Mouse (Mus musculus) CD4-positive, CD25-positive, alpha-beta regulatory T cell, adult 4 months (primary cell): ENCODE results near the gene Pifo. TPM values are rescaled to one million over a fixed set of nuclear protein-coding genes. Genes with fewer than 3 reads are reported as not detected.
A peak's percentile ranks its signal among the peaks of the same experiment; 100 is the strongest.
"Not testable (repeated sequence)": the region's sequence is repeated elsewhere in the genome, so short reads cannot be mapped to it uniquely, and the experiment has no call there.

Experiments used
- ATAC-seq: one replicate; pipeline ENCODE4 v1.8.0; 2017
- polyA plus RNA-seq, 2 experiments: library from polyadenylated mRNA; unstranded; fragments of 100-300 nt; shearing (Covaris generic); gene quantifications; one replicate each; pipeline ENCODE4 v1.2.1; 2017

Pifo gene
- 1 to 10 TPM in 1 of 2 experiments, not detected in 1; 2.4 TPM for polyA plus RNA-seq

DNA sequence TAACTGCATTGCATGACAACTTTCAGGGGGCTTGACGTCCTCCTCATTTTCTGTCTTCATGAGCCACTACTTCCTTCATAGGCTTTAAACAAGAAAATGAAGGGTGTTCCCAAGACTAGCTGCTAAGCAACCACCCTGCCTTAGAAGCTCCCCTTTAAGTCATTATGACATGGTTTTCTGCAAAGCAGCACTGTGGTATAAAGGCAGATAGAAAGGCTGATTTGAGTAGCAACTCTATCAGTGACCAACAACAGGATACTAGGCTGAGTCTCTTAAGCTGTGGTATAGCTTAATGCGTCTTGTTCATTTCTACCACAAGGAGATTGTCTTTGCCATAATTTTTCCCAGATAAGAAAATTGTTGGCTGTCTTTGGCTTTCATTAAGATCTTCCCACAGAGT is at the start of gene Pifo:
TSS of gene Pifo (minus strand) at position 101 of the 400 bp plus-strand sequence.
- ATAC-seq, result no peak

GRCm38 (mm10) chr3:106057966-106058365 is 43.5 kb upstream of the Pifo start:
- no peak for ATAC-seq

DNA sequence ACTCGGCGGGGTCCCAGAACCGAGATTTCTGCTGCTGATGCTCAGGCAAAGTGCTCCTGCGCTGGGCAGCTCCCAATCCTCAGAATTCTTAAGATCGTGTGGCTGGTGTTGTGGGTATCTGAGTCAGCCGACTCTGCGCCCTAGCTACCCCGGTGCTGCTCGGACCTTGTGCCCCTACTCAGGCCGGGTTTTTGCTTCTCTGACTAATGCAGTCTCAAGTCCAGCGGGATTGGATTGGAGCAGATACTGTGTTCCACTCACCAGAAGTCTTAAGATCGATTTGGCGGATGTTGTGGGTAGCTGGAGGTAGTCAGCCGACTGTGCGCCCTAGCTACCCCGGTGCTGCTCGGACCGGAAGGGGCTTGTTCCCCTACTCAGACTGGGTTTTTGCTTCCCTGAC is 37.5 kb upstream of the Pifo start:
- no peak for ATAC-seq

DNA sequence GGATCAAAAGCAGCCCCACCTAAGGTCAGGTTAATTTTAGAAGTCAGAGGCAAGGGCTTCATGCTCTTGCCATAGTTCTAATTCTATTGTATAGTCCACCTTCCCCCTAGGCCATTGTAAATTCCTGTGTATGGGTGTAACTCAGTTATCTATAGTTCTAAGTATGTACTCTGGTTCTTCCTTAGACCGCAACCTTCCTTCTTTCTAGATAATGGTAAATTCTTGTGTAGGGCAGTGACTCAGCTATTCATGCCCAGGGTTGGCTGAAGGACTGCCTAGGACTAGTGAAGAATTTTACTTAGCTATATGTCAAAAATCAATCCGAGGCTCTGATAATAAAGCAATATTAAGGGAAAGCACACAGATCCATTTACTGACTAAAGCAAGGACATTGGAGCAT is 25.9 kb upstream of the Pifo start:
- no peak for ATAC-seq

GRCm38 (mm10) chr3:106032781-106033180 is 18.3 kb upstream of the Pifo start, which contains the start of gene Chil5:
Gene Chil5 (minus strand): TSS chr3:106032814.
- peak; percentile 53 for ATAC-seq

- no peak for ATAC-seq
These were observed 9.7 kb upstream of the Pifo start for GRCm38 (mm10) chr3:106024135-106024534.

- ATAC-seq, result no peak
These were observed 7.4 kb upstream of the Pifo start for GRCm38 (mm10) chr3:106021840-106022239.

- peak; percentile 3 for ATAC-seq
These were observed 11.1 kb downstream of the Pifo start for GRCm38 (mm10) chr3:106003360-106003759.

DNA sequence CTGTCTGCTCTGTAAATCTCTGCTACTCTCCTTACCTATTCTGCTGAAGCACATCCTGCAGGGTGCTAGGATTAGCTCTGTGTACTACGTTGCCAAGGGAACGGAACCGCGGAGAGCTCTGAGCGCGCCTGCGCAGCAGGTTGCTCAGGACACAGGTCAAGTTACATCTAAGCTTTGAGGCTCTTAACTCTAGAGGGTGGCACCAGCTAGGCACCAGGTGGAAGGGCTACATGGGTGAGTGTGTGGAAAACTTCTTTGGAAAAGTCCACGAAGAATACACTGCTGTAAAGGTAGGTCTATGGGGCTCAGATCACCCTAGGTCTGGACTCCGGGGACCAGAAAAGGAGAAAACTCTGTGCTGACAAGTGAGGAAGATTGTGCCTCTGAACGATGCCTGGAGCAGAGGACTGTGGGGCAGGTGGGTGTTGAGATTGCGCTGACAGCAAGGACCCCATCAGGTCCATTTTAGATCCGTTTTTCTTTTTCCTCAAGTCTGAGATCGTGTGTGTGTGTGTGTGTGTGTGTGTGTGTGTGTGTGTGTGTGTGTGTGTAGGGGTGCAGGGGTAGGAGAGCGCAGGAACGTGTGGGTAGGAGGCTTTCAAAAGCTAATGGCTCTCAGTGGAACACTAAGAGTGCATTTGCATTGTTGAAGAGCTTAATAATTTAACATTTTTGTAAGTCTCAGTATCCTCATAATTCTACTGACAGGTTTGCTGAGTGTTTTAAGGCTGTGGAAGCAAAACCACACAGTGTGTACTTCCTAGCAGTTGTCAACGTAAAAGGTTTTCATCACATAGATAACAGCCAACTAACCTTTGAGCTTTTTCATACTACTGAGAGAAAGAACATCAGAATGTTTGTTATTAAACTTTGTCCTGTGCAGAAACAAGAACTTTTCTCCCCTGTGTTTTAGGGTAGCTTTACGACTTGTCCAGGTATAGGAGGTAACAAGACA is 12.8 kb downstream of the Pifo start:
- ATAC-seq, result peak; percentile 89

GRCm38 (mm10) chr3:106000707-106001375 is 13.6 kb downstream of the Pifo start:
- peak; percentile 59 for ATAC-seq

DNA sequence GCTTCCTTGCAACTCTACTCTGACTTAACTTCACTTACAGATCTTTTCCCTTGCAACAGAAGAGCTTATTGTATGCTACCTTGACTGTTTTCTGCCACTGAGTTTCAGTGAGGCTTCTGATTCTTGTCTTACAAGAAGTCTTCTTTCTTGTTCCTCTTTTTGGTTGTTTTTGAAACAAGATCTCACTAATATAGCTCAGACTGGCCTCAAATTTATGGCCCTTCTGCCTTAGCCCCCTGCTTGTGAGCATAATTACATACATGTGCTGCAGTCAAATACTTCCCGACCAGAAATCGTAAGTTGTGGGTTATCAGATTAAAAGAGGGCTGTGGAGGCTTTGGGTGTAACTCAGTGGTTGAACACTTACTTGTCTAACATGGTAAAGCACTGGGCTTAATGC is 19.7 kb downstream of the Pifo start:
- ATAC-seq, result no peak

DNA sequence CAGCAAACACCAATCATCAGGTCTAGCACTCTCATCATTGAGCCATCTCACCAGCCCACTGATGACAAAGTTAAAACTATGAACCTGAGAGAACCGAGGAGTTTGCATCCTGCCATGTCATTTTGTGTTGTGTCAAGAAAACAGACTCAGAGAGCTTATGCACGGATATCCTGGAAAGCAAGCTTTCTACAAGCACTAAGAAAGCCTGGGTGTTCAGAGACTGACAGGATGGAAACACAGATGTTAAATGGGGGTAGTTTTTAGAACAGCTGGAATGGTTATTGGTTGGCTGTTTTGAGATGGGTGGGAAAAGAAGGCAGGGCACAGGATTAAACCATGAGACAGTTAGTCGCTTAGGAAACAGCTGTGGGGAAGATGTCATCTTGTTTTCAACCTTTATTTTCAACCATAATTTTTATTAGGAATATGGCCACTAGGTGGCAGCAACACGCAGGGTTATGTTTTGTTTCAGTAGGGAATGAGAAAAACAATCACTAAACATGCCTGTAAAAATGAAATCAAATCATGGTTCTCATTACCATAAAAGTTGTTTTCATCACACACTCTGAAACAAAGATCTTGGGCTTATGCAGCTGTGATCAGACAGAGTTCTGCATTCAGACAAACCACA is 22.7 kb downstream of the Pifo start:
- peak; percentile 69 for ATAC-seq

GRCm38 (mm10) chr3:105989611-105990010 is 24.8 kb downstream of the Pifo start:
- ATAC-seq, result not testable (repeated sequence)

- no peak for ATAC-seq
These were observed 40.3 kb downstream of the Pifo start for GRCm38 (mm10) chr3:105974174-105974573.

- no peak for ATAC-seq
These were observed 41.0 kb downstream of the Pifo start, which contains the start of gene Ovgp1 for GRCm38 (mm10) chr3:105973411-105973810. Gene Ovgp1 (plus strand): TSS chr3:105973711.

GRCm38 (mm10) chr3:105971831-105972446 is 42.5 kb downstream of the Pifo start:
- ATAC-seq, result no peak

- ATAC-seq, result no peak
These were observed 53.7 kb downstream of the Pifo start for GRCm38 (mm10) chr3:105960700-105961099.

- ATAC-seq, result no peak
These were observed 54.4 kb downstream of the Pifo start, which contains the start of gene Atp5f1 for GRCm38 (mm10) chr3:105959999-105960398. Gene Atp5f1 (minus strand): TSS chr3:105960099.

DNA sequence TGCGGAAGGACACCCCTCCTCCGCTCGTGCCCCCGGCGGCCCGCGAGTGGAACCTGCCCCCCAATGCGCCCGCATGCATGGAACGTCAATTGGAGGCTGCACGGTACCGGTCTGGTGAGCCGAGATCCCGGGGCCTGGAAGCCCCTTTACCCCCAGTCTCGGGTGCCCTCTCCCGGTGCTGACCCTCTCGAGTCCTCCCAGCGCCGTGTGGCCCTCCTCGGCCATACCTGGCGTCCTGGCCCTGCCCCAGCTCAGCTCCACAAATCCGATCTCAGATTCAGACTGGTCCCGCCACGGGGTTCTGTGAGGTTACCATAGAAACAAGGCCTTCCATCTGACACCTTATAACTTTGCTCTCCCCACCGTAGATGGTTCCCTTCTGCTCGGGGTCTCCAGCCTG is 54.9 kb downstream of the Pifo start:
- no peak for ATAC-seq

- peak; percentile 91 for ATAC-seq
These were observed 55.4 kb downstream of the Pifo start, which contains the start of gene Wdr77 for GRCm38 (mm10) chr3:105958974-105959580. Gene Wdr77 (plus strand): TSS chr3:105959369.

- no peak for ATAC-seq
These were observed 56.2 kb downstream of the Pifo start for GRCm38 (mm10) chr3:105958204-105958603.

GRCm38 (mm10) chr3:105957235-105957634 is 57.2 kb downstream of the Pifo start:
- no peak for ATAC-seq
